Mouse (Mus musculus) neural tube, embryonic 12.5 days (tissue): Measurements from ENCODE around the gene Marc2. TPM values are rescaled to one million over a fixed set of nuclear protein-coding genes. Genes with fewer than 3 reads are reported as not detected.

Experiments
- ATAC-seq: fragments of 200-750 bp; cut with Nextera tagmentation; 2 replicates; pipeline ENCODE4 v1.8.0; 2017; ENCODE audit warnings: low read depth, mild to moderate bottlenecking, moderate TSS enrichment, moderate library complexity; ENCODE audit not compliant: low FRiP score
- H3K27ac ChIP-seq: fragments of 300-500 bp; sonication (generic); 2 replicates; pipeline ENCODE4 v1.5.1; 2016
- H3K27me3 ChIP-seq: fragments of 300-500 bp; sonication (generic); replicated peaks from 2 replicates; pipeline ENCODE4 v1.6.1; 2016; ENCODE audit warnings: mild to moderate bottlenecking
- H3K36me3 ChIP-seq: fragments of 300-500 bp; sonication (generic); 2 replicates; pipeline ENCODE4 v1.6.1; 2016; ENCODE audit warnings: mild to moderate bottlenecking
- H3K4me1 ChIP-seq: fragments of 300-500 bp; sonication (generic); 2 replicates; pipeline ENCODE4 v1.6.1; 2016
- H3K4me2 ChIP-seq: fragments of 300-500 bp; sonication (generic); replicated peaks from 2 replicates; pipeline ENCODE4 v1.6.1; 2016; ENCODE audit warnings: mild to moderate bottlenecking
- H3K4me3 ChIP-seq: fragments of 300-500 bp; sonication (generic); 2 replicates; pipeline ENCODE4 v1.5.1; 2016
- H3K9ac ChIP-seq: fragments of 300-500 bp; sonication (generic); 2 replicates; pipeline ENCODE4 v1.6.1; 2016; ENCODE audit warnings: mild to moderate bottlenecking
- H3K9me3 ChIP-seq: fragments of 300-500 bp; sonication (generic); 2 replicates; pipeline ENCODE4 v1.6.1; 2016; ENCODE audit warnings: mild to moderate bottlenecking
- WGBS: fragments of 180-500 bp; shearing (Covaris S2); methylation state at CpG from one replicate; pipeline ENCODE4 v1.1.7; 2016; 5-methylcytosine and 5-hydroxymethylcytosine counted together
- polyA plus RNA-seq: library from polyadenylated mRNA; unstranded; fragments of >200 nt; fragmentation: Nextera tagmentation; extraction: Ambion mirVana; gene quantifications from 2 replicates; pipeline ENCODE4 v1.2.1, GENCODE M21; 2016

Marc2 gene
- polyA plus RNA-seq, 1 experiment from 2014 or later: 107 TPM

DNA sequence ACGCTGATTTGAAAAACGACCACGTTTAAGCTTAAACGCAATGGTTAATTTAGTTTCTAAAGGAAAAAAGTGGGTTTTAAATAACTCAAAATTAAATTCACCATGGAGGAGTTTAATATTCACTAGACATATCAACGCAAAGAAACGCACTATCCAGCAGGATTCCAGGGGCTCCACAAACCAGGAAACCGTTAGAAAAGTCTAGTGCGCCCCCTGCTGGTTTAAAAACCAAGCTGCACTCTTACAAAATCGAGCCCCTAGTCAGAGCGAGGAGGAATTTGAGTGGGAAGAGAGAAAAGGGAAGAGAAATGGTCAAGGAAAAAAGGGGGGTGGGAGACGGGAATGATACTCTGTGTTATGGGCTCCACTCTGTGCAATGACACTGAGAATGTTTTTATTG, 21.2 kb downstream of the Marc2 start:
- Histone ChIP-seq H3K9me3 (no peaks in the 10 kb centered on the region), H3K27ac (no peak overlapping the region), H3K4me1 (peaks cover 4% of the 10 kb centered on the region), H3K9ac (no peak overlapping the region), H3K36me3 (peaks cover 5% of the 10 kb centered on the region; the same call in 1 of the 2 replicates), H3K27me3 (no peaks in the 10 kb centered on the region), H3K4me3 (no peak overlapping the region), H3K4me2 (peak overlapping the region; percentile 38)
- peak; percentile 41; the same call in 1 of the 2 replicates for ATAC-seq
- WGBS: 26% methylated on average over 11 of the region's 11 CpGs

DNA sequence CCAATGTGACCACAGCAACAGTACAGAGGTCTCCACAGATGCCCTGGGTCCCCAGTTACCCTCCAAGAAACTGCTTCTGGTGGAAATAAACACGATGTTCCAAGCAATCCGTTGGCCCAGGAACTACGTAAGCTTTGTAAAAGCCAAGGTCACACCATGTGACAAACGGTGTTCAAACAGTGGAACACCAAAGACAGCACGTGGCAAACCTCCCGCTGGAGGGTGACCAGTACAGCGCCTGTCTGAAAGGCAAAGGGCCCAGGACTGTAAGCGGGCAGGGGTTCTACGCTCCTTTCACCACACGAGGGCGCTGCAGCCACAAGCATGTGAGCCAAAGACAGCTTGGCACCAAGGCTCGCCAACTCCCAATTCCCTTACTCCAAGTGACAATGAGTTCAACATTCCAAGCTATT, 21.8 kb downstream of the Marc2 start:
- Histone ChIP-seq H3K27ac (no peak overlapping the region), H3K9ac (no peak overlapping the region), H3K4me2 (peak overlapping the region; percentile 38), H3K27me3 (no peaks in the 10 kb centered on the region), H3K9me3 (no peaks in the 10 kb centered on the region), H3K36me3 (0 out of 2 replicates have a peak, but pooled peaks cover under 1% of the 10 kb centered on the region), H3K4me1 (peaks cover 4% of the 10 kb centered on the region), H3K4me3 (no peak overlapping the region)
- 4% methylated on average over 12 of the region's 12 CpGs for WGBS
- ATAC-seq: peak; percentile 85

DNA sequence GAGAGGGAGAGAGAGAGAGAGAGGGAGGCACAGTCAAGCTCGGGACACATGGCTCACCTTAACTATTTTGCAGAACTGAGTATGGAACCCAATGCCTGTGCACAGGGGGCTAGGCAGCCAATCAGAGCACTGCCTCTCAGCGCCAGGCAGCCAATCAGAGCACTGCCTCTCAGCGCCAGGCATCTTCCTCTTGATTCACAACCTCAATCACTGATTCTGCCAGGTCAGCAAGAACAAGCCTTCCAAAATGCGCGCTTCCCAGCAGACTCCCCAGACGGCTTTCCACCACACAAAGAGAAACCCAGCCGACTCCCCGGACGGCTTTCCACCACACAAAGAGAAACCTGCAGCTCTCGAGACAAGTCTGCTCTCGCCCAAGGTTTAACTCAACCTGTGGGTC, 23.6 kb downstream of the Marc2 start:
- no peak overlapping the region for H3K9ac ChIP-seq
- peak overlapping the region; percentile 38 for H3K4me2 ChIP-seq

DNA sequence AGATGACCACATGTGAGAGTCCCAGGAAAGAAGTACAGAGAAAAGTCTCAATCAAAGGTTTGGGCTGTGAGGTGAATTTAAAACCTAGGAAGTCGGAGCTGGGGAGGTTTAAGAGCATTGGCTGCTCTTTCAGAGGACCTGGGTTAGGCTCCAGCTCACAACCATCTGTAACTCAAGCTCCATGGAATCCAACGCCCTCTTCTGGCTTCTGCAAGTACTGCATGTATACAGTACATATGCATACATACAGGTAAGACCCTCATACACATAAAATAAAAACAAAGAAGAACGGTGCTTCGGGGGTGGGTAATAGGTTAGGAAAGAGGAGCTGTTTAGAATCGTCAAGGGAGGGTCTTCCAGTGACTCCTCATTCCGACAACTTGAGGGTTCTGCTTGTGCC, 28.5 kb downstream of the Marc2 start:
- 88% methylated on average over 6 of the region's 6 CpGs for WGBS
- no peak overlapping the region for H3K4me2 ChIP-seq
- H3K36me3 ChIP-seq: peaks cover 6% of the 10 kb centered on the region

More for the DNA sequence above, 23.6 kb downstream of the Marc2 start:
- Histone ChIP-seq H3K36me3 (peaks cover 6% of the 10 kb centered on the region), H3K9me3 (no peaks in the 10 kb centered on the region), H3K4me1 (peaks cover 4% of the 10 kb centered on the region), H3K27me3 (no peaks in the 10 kb centered on the region), H3K27ac (no peak overlapping the region), H3K4me3 (no peak overlapping the region)
- WGBS: 15% methylated on average over 11 of the region's 11 CpGs
- ATAC-seq: no peak

DNA sequence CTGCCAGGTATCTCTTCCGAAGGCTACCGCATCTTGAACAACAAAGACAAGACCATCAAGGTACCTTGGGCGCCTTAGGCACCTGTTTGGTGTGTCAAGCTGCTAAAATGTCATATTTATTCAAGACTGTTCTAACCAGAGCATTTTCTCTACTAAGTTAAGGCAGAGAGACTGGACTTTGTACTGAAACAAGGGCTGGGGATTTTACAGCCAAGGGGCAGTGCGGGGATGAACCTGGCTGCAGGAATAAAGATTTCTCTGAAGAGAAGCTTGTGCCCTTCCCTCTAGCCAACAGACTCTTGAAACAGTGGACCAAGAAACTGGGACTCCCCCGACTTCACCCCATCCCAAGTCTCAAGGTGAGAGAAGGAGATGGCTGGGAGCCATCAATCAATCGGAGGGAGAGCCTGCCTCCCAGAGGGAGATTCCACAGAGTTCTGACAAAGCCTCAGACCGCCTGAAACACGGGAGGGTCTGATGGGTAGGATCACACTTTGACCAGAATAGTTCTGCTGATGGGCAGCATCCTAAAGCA, 34.5 kb downstream of the Marc2 start:
- Histone ChIP-seq H3K4me2 (no peak overlapping the region), H3K9ac (no peak overlapping the region), H3K27me3 (peaks cover 18% of the 10 kb centered on the region), H3K36me3 (no peaks in the 10 kb centered on the region), H3K4me3 (no peak overlapping the region), H3K4me1 (peaks cover 7% of the 10 kb centered on the region), H3K9me3 (no peaks in the 10 kb centered on the region), H3K27ac (no peak overlapping the region)
- WGBS: 72% methylated on average over 8 of the region's 8 CpGs
- no peak for ATAC-seq

More for the DNA sequence above, 28.5 kb downstream of the Marc2 start:
- H3K27ac ChIP-seq: no peak overlapping the region
- H3K4me3 ChIP-seq: no peak overlapping the region
- no peaks in the 10 kb centered on the region for H3K27me3 ChIP-seq
- no peak for ATAC-seq
- H3K9ac ChIP-seq: no peak overlapping the region
- no peaks in the 10 kb centered on the region for H3K9me3 ChIP-seq
- H3K4me1 ChIP-seq: peaks cover 3% of the 10 kb centered on the region; the same call in 1 of the 2 replicates

DNA sequence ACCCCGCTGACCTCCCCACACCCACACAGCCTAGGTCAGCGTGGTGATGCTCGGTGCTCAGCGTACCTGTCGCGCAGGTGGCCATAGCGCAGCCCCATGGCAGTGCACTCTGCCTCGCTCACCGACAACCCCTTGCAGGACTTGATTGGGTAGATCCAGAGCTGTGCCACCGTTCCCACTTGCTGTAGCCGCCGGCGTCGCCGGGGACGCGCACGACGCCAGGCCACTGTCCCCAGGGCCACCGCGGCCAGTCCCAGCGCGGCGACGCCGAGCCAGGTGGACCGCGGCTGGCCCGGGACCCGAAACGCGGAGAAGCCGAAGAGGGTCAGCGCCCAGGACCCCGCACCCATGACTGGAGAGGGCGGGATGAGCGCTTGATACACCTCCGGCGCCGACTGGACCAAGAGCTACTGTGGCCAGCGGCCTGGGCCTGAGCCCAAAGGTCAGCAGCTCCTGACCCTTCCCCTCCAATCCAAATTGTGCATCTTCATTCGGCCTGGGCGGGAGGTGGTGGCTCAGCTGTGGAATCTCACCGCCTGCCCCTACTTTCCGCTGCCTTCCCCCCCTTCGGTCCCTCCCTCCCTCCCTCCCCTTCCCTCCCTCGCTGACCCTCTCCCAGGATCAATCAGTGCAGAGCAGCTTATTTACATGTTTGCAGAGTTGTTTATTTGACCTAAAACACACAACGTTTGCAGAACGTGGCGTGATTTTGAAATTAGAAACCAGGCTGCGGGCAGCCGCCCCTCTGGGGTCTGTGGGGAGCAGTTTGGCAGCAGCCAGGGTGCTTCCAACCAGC, 35.3 kb downstream of the Marc2 start, which contains the start of gene Marc1:
Marc1 (minus strand) TSS at position 534 of the 796 bp plus-strand sequence.
- Histone ChIP-seq H3K36me3 (no peaks in the 10 kb centered on the region), H3K9me3 (no peaks in the 10 kb centered on the region), H3K4me3 (peak within 1 kb of the TSS; percentile 32), H3K27me3 (peaks cover 18% of the 10 kb centered on the region), H3K9ac (peak within 1 kb of the TSS; percentile 53; the same call in 1 of the 2 replicates), H3K4me2 (peak within 1 kb of the TSS; percentile 72), H3K27ac (no peak within 1 kb of the TSS), H3K4me1 (peaks cover 7% of the 10 kb centered on the region)
- WGBS: 8% methylated on average over 52 of the region's 52 CpGs
- peak; percentile 53; the same call in 1 of the 2 replicates for ATAC-seq

DNA sequence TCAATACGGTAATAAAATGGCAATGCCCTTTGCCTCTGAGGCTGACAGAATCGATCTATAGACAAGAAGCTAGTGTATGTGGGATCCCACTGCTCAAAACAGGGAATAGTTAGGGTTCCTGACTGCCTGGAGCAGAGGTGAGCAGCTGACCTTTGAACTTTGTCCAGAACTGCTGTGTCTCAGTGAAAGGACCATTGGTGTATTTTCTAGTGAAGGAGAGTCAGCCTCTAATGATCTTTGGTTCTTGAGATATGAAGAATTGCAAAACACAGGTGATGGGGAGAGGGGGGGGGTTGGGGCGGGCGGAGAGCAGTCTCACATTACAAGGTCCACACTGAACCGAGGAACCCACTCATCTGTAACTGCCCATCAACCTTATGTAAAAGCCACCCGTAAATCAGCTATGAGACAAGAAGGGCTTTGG, 36.7 kb downstream of the Marc2 start:
- H3K4me1 ChIP-seq: peaks cover 7% of the 10 kb centered on the region
- WGBS: 68% methylated on average over 6 of the region's 6 CpGs
- no peaks in the 10 kb centered on the region for H3K36me3 ChIP-seq
- no peak overlapping the region for H3K9ac ChIP-seq
- H3K4me3 ChIP-seq: no peak overlapping the region
- H3K27me3 ChIP-seq: peaks cover 18% of the 10 kb centered on the region
- ATAC-seq: no peak
- H3K4me2 ChIP-seq: no peak overlapping the region
- no peaks in the 10 kb centered on the region for H3K9me3 ChIP-seq
- H3K27ac ChIP-seq: no peak overlapping the region

DNA sequence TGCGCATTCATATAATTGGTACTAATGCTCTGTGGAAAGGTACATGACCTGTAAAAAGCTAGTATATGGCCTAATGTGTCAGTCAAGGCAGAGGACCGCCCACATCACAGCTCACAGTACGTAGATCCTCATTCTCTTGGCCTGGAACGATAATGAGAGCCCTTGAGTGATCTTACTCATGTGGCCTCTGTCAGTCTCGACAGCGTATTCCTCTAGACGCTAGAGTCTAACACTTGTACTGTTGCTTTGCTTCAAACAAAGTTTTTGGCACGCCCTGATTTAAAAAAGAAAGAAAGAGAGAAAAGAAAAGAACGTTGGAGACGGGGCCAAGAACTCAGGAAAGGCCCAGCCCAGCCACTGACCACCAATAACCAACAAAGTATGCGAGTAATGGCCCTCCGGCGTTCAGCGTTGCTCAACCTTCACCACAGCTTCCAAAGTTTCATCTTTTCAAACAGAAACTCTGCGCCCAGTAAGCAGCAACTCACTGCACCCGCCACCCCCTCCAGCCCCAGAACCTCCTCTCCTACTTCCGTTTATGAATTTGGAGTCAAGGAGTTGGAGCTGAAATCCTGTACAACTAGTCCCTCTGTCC, 37.7 kb downstream of the Marc2 start:
- H3K9me3 ChIP-seq: no peaks in the 10 kb centered on the region
- no peak overlapping the region for H3K4me3 ChIP-seq
- ATAC-seq: no peak
- no peaks in the 10 kb centered on the region for H3K36me3 ChIP-seq
- 89% methylated on average over 17 of the region's 17 CpGs for WGBS
- peaks cover 7% of the 10 kb centered on the region for H3K4me1 ChIP-seq
- peaks cover 18% of the 10 kb centered on the region for H3K27me3 ChIP-seq
- no peak overlapping the region for H3K27ac ChIP-seq
- H3K4me2 ChIP-seq: no peak overlapping the region
- no peak overlapping the region for H3K9ac ChIP-seq

DNA sequence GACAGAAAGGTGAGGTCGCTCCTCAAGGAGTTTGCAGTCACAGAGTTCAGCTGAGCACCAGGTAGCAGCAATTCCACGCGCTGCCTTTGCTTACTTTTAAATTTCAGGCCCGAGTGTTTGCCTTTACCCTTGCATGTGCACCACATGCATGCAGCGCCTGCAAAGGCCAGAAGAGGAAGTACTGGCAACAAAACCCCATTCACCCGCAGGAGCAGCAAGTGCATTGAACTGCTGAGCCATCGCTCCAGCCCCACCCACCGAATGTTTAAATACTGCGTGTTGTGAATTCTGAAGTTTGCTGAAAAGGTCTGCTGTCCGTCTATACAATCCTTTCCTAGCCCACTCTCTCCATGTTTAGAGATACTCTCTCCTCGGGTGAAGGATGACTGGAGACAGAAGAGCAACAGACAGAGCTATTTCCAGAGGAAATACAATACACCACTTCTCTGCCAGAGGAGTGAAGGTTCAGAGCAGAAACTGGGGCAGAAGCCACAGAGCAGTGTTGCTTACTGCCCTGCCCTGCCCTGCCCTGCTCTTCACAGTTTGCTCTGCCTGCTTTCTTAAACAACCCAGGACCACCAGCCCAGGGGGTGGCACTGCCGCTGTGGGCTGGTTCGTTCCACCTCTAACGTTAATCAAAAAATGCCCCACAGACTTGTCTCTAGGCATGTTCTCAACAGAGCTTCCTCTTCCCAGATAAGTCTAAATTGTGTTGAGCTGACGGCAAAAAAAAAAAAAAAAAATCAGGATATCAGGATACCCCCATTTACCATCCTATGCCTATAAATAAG, 38.4 kb downstream of the Marc2 start:
- peaks cover 18% of the 10 kb centered on the region for H3K27me3 ChIP-seq
- no peaks in the 10 kb centered on the region for H3K9me3 ChIP-seq
- 79% methylated on average over 15 of the region's 15 CpGs for WGBS
- no peak for ATAC-seq
- H3K36me3 ChIP-seq: no peaks in the 10 kb centered on the region
- no peak overlapping the region for H3K9ac ChIP-seq
- H3K4me1 ChIP-seq: peaks cover 7% of the 10 kb centered on the region
- H3K4me2 ChIP-seq: no peak overlapping the region
- no peak overlapping the region for H3K4me3 ChIP-seq
- no peak overlapping the region for H3K27ac ChIP-seq

DNA sequence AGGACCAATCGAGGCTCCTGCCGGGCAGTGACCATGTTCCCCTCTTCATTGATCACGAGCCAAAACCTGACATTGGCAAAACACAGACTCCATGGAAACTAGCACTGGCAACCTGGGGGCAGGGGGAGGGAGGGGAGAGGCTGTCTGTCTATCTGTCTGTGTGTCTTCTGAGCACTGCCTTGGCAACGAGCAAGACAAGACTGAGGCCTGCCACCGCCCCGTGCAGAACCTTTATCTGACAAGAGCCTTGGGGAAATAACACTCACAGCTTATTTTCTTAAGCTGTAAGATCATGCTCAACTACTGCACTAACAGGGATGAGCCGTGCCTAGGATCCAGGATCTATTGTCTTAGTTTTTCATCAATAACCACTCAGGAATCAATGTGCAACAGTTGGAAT, 39.1 kb downstream of the Marc2 start:
- Histone ChIP-seq H3K9me3 (no peaks in the 10 kb centered on the region), H3K36me3 (no peaks in the 10 kb centered on the region), H3K27ac (no peak overlapping the region), H3K4me3 (no peak overlapping the region), H3K4me2 (no peak overlapping the region), H3K27me3 (peaks cover 18% of the 10 kb centered on the region), H3K4me1 (peaks cover 7% of the 10 kb centered on the region), H3K9ac (no peak overlapping the region)
- WGBS: 88% methylated on average over 7 of the region's 7 CpGs
- no peak for ATAC-seq

DNA sequence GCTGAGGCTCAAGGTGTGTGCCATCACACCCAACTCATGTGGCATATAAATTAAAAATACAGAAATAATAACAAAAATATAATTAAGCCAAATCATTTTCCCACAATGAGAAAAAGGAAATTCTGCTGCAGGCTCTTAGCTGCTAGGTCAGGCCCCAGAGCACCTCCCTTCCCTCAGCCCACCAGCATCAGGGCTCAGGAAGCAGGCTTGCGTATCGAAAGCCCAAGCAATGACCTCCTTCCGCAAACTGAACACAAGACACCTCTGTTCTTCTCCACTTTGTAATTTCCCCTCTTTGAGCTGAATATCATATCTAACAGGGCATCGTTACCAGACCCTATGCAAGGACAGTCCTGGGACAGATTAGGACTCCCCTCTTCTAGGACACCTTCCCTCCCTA, 40.5 kb downstream of the Marc2 start:
- Histone ChIP-seq H3K36me3 (no peaks in the 10 kb centered on the region), H3K9ac (no peak overlapping the region), H3K4me2 (no peak overlapping the region), H3K27ac (no peak overlapping the region), H3K4me1 (peaks cover 2% of the 10 kb centered on the region), H3K27me3 (peaks cover 10% of the 10 kb centered on the region), H3K4me3 (no peak overlapping the region), H3K9me3 (peaks cover 4% of the 10 kb centered on the region; the same call in 1 of the 2 replicates)
- ATAC-seq: no peak
- WGBS: 90% methylated on average over 4 of the region's 4 CpGs
